Mouse (Mus musculus) kidney, embryonic 15.5 days (tissue): ENCODE data around the gene Ufc1. TPM values are rescaled to one million over a fixed set of nuclear protein-coding genes. Genes with fewer than 3 reads are reported as not detected.

Experiments
- ATAC-seq: fragments of 200-750 bp; cut with Nextera tagmentation; replicated peaks from 2 replicates; pipeline ENCODE4 v1.8.0; 2017; ENCODE audit warnings: moderate TSS enrichment; ENCODE audit not compliant: low FRiP score
- H3K27ac ChIP-seq: fragments of 300-500 bp; sonication (generic); 2 replicates; pipeline ENCODE4 v1.5.1; 2015; ENCODE audit warnings: mild to moderate bottlenecking, inconsistent platforms
- H3K27me3 ChIP-seq: fragments of 300-500 bp; sonication (generic); 2 replicates; pipeline ENCODE4 v1.6.1; 2015; ENCODE audit warnings: inconsistent platforms
- H3K36me3 ChIP-seq: fragments of 300-500 bp; sonication (generic); 2 replicates; pipeline ENCODE4 v1.6.1; 2015; ENCODE audit warnings: inconsistent platforms
- H3K4me1 ChIP-seq: fragments of 300-500 bp; sonication (generic); 2 replicates; pipeline ENCODE4 v1.6.1; 2015; ENCODE audit warnings: inconsistent platforms
- H3K4me2 ChIP-seq: fragments of 300-500 bp; sonication (generic); 2 replicates; pipeline ENCODE4 v1.6.1; 2015; ENCODE audit warnings: moderate library complexity, mild to moderate bottlenecking, inconsistent platforms
- H3K4me3 ChIP-seq: fragments of 300-500 bp; sonication (generic); replicated peaks from 2 replicates; pipeline ENCODE4 v1.5.1; 2015; ENCODE audit warnings: mild to moderate bottlenecking, inconsistent platforms
- H3K9ac ChIP-seq: fragments of 300-500 bp; sonication (generic); 2 replicates; pipeline ENCODE4 v1.6.1; 2015; ENCODE audit warnings: mild to moderate bottlenecking, inconsistent platforms
- H3K9me3 ChIP-seq: fragments of 300-500 bp; sonication (generic); replicated peaks from 2 replicates; pipeline ENCODE4 v1.6.1; 2016; ENCODE audit warnings: inconsistent platforms
- WGBS: fragments of 180-500 bp; shearing (Covaris S2); methylation state at CpG from one replicate; pipeline ENCODE4 v1.1.7; 2015; ENCODE audit warnings: mixed read lengths; 5-methylcytosine and 5-hydroxymethylcytosine counted together
- polyA plus RNA-seq: library from polyadenylated mRNA; unstranded; fragments of >200 nt; fragmentation: Nextera tagmentation; extraction: Ambion mirVana; gene quantifications from 2 replicates; pipeline ENCODE4 v1.2.1, GENCODE M21; 2015

The Ufc1 gene
- polyA plus RNA-seq, 1 experiment from 2014 or later, result 106 TPM

DNA sequence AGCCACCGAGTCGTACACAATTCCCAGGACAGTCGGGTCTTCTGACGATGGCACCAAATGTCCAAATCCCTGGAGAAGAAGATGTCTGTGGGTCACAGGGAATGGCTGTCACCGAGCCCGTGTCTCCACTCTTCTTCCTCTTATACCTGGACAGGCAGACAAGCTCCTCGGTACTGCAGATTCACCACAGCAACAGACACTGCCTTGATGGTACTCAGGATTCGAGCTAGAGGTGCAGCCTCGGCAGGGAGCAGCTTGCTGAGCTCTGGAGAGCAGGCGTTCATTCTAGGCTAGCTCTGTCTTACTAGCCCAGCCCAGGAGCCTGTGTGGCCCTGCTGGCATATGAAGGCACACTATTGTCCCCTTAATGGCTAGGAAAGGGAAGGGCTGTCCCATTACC lies 17.1 kb downstream of the Ufc1 start:
- no peaks in the 10 kb centered on the region for H3K27me3 ChIP-seq
- peaks cover 74% of the 10 kb centered on the region for H3K36me3 ChIP-seq
- no peak overlapping the region for H3K27ac ChIP-seq
- peaks cover 23% of the 10 kb centered on the region for H3K4me1 ChIP-seq
- H3K9me3 ChIP-seq, result no peaks in the 10 kb centered on the region
- no peak overlapping the region for H3K9ac ChIP-seq
- ATAC-seq, result no peak
- no peak overlapping the region for H3K4me3 ChIP-seq
- H3K4me2 ChIP-seq, result no peak overlapping the region
- 89% methylated on average over 10 of the region's 10 CpGs for WGBS

- no peak overlapping the region for H3K4me3 ChIP-seq
- H3K4me2 ChIP-seq, result no peak overlapping the region
- no peaks in the 10 kb centered on the region for H3K9me3 ChIP-seq
- 89% methylated on average over 14 of the region's 14 CpGs for WGBS
- H3K4me1 ChIP-seq, result peaks cover 24% of the 10 kb centered on the region
- H3K9ac ChIP-seq, result no peak overlapping the region
- ATAC-seq, result no peak
- H3K36me3 ChIP-seq, result peaks cover 77% of the 10 kb centered on the region
- no peaks in the 10 kb centered on the region for H3K27me3 ChIP-seq
- 0 out of 2 replicates have a peak overlapping the region, but pooled peaks have one; percentile 22 for H3K27ac ChIP-seq
Observed at GRCm38 (mm10) chr1:171276110-171276748, 18.6 kb downstream of the Ufc1 start.

GRCm38 (mm10) chr1:171275144-171275734 lies 19.6 kb downstream of the Ufc1 start:
- peaks cover 77% of the 10 kb centered on the region for H3K36me3 ChIP-seq
- no peak overlapping the region for H3K4me2 ChIP-seq
- no peak overlapping the region for H3K9ac ChIP-seq
- H3K9me3 ChIP-seq, result no peaks in the 10 kb centered on the region
- WGBS, result 90% methylated on average over 11 of the region's 11 CpGs
- no peaks in the 10 kb centered on the region for H3K27me3 ChIP-seq
- peaks cover 28% of the 10 kb centered on the region for H3K4me1 ChIP-seq
- no peak overlapping the region for H3K4me3 ChIP-seq
- H3K27ac ChIP-seq, result no peak overlapping the region
- no peak for ATAC-seq

DNA sequence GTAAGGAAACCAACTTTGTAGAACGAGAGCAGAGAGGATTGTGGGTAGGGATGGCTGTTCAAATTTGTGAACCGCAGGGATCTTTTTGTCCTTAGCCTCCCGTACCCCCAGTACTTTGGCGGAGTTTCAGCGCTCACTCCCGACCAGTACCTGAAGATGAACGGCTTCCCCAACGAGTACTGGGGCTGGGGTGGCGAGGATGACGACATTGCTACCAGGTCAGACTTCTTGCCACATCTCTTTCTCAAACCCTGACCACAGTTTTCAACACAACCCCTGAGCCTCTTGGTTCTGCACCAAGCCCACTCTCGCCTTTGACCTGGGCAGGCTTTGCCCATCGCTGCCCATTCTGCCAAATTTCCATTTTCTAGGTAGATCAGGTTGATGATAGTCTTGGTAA lies 20.7 kb downstream of the Ufc1 start:
- ATAC-seq, result no peak
- Histone ChIP-seq H3K27me3 (no peaks in the 10 kb centered on the region), H3K27ac (no peak overlapping the region), H3K36me3 (peaks cover 75% of the 10 kb centered on the region), H3K9ac (no peak overlapping the region), H3K4me2 (no peak overlapping the region), H3K4me1 (peaks cover 24% of the 10 kb centered on the region), H3K9me3 (no peaks in the 10 kb centered on the region), H3K4me3 (no peak overlapping the region)
- WGBS, result 91% methylated on average over 12 of the region's 12 CpGs

GRCm38 (mm10) chr1:171272086-171272485 lies 22.7 kb downstream of the Ufc1 start:
- Histone ChIP-seq H3K9ac (0 out of 2 replicates have a peak overlapping the region, but pooled peaks have one; percentile 69), H3K4me3 (peak overlapping the region; percentile 82), H3K36me3 (peaks cover 55% of the 10 kb centered on the region), H3K27ac (no peak overlapping the region), H3K4me2 (peak overlapping the region; percentile 87), H3K4me1 (peaks cover 24% of the 10 kb centered on the region), H3K9me3 (no peaks in the 10 kb centered on the region), H3K27me3 (no peaks in the 10 kb centered on the region)
- WGBS, result 93% methylated on average over 3 of the region's 3 CpGs
- ATAC-seq, result no peak

DNA sequence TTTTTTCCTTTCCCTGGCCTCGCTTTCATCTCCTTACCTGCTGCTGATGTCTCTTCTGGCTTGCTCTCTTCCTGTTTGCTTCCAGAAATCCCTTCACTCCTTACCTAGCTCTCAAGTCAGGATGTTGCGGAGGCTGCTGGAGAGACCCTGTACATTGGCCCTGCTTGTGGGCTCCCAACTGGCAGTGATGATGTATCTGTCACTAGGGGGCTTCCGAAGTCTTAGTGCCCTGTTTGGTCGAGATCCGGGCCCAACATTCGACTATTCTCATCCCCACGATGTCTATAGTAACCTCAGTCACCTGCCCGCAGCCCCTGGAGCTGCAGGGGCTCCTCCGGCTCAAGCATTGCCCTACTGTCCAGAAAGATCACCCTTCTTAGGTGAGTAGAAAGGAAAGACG lies 23.2 kb downstream of the Ufc1 start:
- Histone ChIP-seq H3K36me3 (peaks cover 50% of the 10 kb centered on the region), H3K27me3 (no peaks in the 10 kb centered on the region), H3K9me3 (no peaks in the 10 kb centered on the region), H3K4me2 (peak overlapping the region; percentile 87), H3K4me3 (peak overlapping the region; percentile 82), H3K9ac (0 out of 2 replicates have a peak overlapping the region, but pooled peaks have one; percentile 69), H3K27ac (0 out of 2 replicates have a peak overlapping the region, but pooled peaks have one; percentile 85), H3K4me1 (peaks cover 24% of the 10 kb centered on the region)
- no peak for ATAC-seq
- 65% methylated on average over 10 of the region's 10 CpGs for WGBS

- WGBS, result 40% methylated on average over 9 of the region's 9 CpGs
- no peaks in the 10 kb centered on the region for H3K27me3 ChIP-seq
- peaks cover 46% of the 10 kb centered on the region for H3K36me3 ChIP-seq
- peak overlapping the region; percentile 87 for H3K4me2 ChIP-seq
- ATAC-seq, result no peak
- H3K9me3 ChIP-seq, result no peaks in the 10 kb centered on the region
- H3K9ac ChIP-seq, result peak overlapping the region; percentile 69
- H3K27ac ChIP-seq, result peak overlapping the region; percentile 85
- H3K4me1 ChIP-seq, result peaks cover 24% of the 10 kb centered on the region
- peak overlapping the region; percentile 82 for H3K4me3 ChIP-seq
Observed at GRCm38 (mm10) chr1:171271196-171271595, 23.6 kb downstream of the Ufc1 start.

DNA sequence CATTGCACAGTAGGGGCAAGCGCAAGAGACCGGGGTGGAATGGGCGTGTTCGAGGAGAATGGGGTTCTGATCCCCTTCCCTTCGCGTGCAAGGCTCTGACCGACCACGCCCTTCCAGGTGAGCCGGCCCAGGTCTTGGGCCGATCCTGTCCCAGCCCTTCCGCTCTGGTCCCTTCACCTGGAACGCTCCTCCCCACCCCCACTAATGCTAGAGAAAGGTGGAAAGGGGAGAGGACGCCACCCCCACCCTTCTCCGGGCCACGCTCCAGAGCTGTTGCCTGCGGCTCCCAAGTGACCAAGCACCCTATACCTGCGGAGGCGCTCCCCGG lies 24.3 kb downstream of the Ufc1 start:
- WGBS, result under 1% methylated on average over 17 of the region's 19 CpGs

DNA sequence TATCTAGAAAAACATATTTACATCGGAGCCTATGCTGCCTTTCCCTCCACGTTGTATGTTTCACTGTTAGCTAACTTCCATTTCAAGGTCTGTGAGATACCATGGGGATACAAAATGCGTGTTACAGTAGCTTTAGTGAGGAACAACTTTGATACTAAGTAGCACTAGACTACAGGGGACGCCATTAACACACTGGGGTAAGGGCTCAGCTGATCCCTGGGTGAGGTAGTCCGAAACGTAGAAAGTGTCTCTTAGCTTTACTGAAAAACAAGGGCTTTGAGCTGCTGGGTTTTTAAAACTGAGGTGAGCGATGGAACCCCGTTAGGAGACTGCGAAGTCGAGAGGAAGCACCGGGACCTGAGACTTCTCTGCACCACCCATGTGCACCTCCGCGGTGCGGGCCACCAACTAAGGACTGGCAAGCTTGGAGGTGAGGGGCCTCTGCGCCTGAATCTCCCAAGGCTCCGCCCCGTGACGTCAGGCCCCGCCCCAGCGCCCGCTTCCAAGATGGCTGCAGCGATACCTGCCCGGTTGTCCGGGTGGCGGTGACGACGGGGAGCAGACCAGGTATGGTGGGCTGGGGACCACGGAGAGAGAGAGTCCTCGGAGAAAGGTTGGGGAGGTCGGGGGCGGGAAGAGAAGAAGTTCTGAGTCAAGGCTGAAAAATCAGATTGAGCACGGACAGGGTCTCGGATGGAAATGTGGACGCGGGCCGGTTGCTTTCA lies 24.8 kb downstream of the Ufc1 start, which contains the start of gene B4galt3:
Gene B4galt3 (plus strand): TSS at position 481 of the 725 bp plus-strand sequence.
- Histone ChIP-seq H3K27me3 (no peaks in the 10 kb centered on the region), H3K36me3 (peaks cover 34% of the 10 kb centered on the region), H3K9ac (peak within 1 kb of the TSS; percentile 69), H3K4me1 (peaks cover 24% of the 10 kb centered on the region), H3K27ac (peak within 1 kb of the TSS; percentile 85), H3K4me2 (peak within 1 kb of the TSS; percentile 87), H3K4me3 (peak within 1 kb of the TSS; percentile 82), H3K9me3 (no peaks in the 10 kb centered on the region)
- 3% methylated on average over 36 of the region's 36 CpGs for WGBS
- peak; percentile 95 for ATAC-seq

More for the DNA sequence above, 24.3 kb downstream of the Ufc1 start:
- H3K4me1 ChIP-seq, result peaks cover 24% of the 10 kb centered on the region
- ATAC-seq, result peak; percentile 90
- H3K9ac ChIP-seq, result peak overlapping the region; percentile 69
- peak overlapping the region; percentile 85 for H3K27ac ChIP-seq
- H3K4me3 ChIP-seq, result peak overlapping the region; percentile 82
- H3K9me3 ChIP-seq, result no peaks in the 10 kb centered on the region
- no peaks in the 10 kb centered on the region for H3K27me3 ChIP-seq
- H3K36me3 ChIP-seq, result peaks cover 39% of the 10 kb centered on the region
- H3K4me2 ChIP-seq, result peak overlapping the region; percentile 87

- Histone ChIP-seq H3K9ac (no peak overlapping the region), H3K9me3 (no peaks in the 10 kb centered on the region), H3K36me3 (peaks cover 17% of the 10 kb centered on the region), H3K27me3 (no peaks in the 10 kb centered on the region), H3K4me2 (no peak overlapping the region), H3K4me1 (peaks cover 29% of the 10 kb centered on the region), H3K27ac (no peak overlapping the region), H3K4me3 (no peak overlapping the region)
- no peak for ATAC-seq
- WGBS, result 67% methylated on average over 1 of the region's 1 CpGs
Observed at GRCm38 (mm10) chr1:171268341-171268740, 26.5 kb downstream of the Ufc1 start.

GRCm38 (mm10) chr1:171265971-171266744 lies 28.7 kb downstream of the Ufc1 start:
- Histone ChIP-seq H3K4me2 (no peak overlapping the region), H3K9me3 (no peaks in the 10 kb centered on the region), H3K9ac (no peak overlapping the region), H3K4me3 (no peak overlapping the region), H3K36me3 (no peaks in the 10 kb centered on the region), H3K4me1 (peaks cover 31% of the 10 kb centered on the region), H3K27me3 (no peaks in the 10 kb centered on the region), H3K27ac (no peak overlapping the region)
- WGBS, result 76% methylated on average over 4 of the region's 4 CpGs
- ATAC-seq, result no peak
